Mouse (Mus musculus): ENCODE results near the gene Ints6.

The Ints6 gene

DNA sequence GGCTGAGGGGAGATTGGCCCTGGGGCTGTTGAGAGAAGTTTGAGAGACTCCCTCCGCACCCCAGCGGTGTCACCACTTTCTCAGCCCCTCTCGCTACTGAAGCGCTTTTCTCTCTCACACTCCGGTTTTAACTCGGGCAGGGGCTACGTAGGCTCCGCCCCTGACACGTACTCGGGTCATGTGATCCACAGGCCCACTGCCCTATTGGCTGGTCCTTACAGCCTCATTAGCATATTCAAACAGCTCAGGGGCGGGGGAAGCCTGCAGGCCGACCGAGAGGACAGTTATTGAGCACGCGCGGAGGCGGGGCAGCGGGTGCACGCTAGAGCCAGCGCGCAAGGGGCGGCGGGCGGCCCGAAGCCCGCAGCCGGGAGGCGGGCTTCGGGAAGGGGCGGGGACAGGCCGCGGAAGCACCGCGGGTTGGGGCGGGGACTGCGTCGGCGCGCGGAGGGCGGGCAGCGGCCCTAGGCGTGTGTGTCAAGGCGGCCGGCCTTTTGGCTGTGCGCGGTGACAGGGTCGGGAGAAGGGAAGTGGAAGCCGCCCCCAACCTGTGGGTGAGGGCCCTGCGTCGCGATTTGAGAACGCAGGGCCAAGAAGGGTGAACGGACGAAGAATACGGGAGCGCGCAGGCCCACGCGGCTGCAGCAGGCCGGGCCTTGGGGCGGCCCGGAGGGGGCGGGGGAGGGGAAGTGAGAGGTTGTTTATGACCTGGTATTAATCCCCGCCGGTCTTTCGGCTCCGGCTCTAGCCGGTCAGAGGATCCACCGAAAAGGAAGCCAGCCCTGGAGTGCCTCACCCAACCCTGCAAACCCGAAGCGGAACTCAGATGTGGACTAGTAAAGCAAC lies at the start of gene Ints6:
Gene Ints6, minus strand, starts transcription at position 134 of the 846 bp plus-strand sequence.
- peak; percentile 99 to 100 for DNase-seq (ENCODE audit: low spot score in 2 of 2)

- peak; percentile 5 to 20 for DNase-seq (ENCODE audit: low spot score in 2 of 2)
Measured at GRCm38 (mm10) chr14:62808661-62809523, 47.9 kb upstream of the Ints6 start.

GRCm38 (mm10) chr14:62806921-62807320 lies 46.0 kb upstream of the Ints6 start:
- no peak for DNase-seq (ENCODE audit: low spot score in 2 of 2)

- no peak for DNase-seq (ENCODE audit: low spot score in 2 of 2)
Measured at GRCm38 (mm10) chr14:62803204-62803603, 42.2 kb upstream of the Ints6 start.

DNA sequence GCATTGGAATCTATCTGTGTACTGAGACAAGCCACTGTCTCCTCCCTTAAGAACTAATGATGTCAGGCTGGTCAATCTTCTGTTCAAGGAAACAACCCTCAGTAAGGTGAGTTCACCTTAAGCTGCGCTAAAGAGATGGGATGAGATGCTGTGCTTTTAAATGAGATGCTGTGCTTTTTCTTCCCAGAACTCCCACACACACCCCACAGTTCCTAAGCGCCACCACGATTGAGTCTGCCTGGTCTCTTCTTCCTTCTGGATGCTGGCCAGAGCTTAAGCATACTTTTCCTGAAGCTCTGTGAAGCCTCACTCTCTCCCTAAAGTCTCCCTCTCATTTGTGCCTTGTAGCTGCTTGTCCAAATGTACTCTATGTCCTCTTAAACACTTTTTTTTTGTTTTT lies 39.8 kb upstream of the Ints6 start:
- DNase-seq (ENCODE audit: low spot score in 2 of 2), result no peak

DNA sequence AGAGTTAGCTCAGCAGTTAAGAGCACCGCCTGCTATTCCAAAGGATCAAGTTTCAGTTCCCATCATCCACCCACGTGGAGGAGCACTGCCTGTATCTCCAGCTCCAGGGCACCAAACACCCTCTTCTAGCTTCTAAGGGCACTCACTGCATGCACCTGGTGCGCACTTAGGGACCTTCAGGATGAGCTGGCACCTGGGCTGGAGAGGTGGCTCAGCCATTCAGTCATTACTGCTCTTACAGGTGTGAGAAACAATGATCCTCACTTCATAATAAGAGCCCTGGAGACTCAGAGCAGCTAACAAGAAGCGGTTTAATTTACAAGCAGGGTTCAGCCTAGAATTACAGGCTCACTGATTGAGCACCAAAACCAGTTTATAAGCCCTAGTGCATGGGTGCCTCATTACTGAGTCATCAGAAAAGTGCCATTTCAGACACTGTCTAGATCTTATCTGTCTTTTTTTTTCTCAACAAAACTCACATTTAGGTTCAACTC lies 37.7 kb upstream of the Ints6 start:
- no peak for DNase-seq (ENCODE audit: low spot score in 2 of 2)

GRCm38 (mm10) chr14:62795719-62796118 lies 34.8 kb upstream of the Ints6 start:
- DNase-seq (ENCODE audit: low spot score in 2 of 2), result no peak

DNA sequence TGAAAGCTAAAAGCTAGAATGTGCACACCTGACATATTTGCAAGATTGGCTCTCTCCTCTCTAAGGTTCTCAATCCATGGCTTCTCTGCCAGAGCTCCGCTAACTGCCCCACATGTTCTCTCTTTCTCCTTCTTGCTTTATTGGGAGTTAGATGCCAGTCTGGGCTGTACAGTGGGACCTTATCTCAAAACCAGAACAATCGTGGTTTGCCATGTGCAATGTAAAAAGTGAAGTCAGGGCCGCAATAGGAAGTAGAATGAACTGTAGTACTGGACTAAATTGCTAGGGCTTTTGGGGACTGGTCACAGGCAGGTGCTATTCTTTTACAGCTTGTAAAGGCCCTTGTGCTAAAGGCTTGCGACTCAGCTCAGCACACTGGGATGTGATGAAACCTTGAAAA lies 28.3 kb upstream of the Ints6 start:
- DNase-seq (ENCODE audit: low spot score in 2 of 2), result no peak

DNA sequence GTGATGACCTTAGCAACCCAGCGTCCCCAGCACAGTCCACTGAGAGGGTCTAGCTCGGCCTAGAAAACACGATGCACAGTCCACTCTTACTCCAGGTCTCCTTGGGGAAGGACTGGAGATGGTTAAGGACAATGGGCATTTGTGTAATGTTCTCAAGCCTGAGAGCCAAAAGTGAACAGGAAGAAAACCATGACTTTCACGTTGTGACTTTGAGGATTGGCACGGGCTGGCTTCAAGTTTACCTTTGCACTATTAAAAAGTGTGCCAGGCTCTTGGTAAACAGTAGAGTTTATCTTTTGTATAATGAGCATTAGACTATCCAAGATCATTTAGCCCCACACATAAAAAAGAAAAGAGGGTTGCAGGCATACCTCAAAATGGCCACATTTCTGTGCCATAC lies 22.0 kb upstream of the Ints6 start:
- DNase-seq (ENCODE audit: low spot score in 2 of 2), result no peak

- no peak for DNase-seq (ENCODE audit: low spot score in 2 of 2)
Measured at GRCm38 (mm10) chr14:62780520-62781316, 19.7 kb upstream of the Ints6 start.

DNA sequence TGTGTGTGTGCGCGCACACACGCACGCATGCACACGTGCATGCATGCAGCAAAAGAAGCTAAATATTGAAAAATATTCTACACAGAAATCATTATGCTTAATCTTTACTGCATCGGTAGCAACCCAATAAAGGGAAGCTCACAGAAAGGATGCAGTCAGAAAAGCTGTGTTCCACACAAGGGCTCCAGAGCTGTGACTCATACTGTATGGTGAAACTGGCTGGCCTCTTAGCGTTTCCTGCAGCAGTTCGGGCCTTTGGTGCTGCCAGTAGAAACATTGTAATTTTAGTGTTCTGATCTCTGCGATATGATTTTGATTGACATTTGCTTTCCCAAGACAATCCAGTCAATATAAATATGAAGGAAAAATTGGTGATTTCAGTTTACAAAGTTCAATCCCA lies 17.1 kb upstream of the Ints6 start:
- DNase-seq (ENCODE audit: low spot score in 2 of 2), result no peak

DNA sequence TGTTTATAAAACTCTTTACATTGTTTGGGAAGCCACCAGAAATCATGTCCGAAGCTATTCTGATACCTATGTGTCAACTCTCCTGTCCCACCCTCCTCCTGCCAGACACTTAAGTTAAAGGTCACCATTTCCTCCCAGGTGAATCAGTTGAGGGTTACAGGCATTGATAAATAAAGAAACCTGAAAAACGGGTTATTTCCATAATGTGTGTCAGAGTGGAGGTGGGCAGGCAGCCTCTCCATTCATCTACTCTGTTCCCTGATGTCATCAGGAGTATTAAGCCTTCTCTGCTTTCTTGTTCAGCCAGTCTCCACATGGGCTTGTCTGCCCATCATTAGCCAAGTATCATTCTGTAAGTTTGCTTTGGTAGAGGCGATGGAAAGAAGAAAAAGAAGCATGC lies 14.1 kb upstream of the Ints6 start:
- no peak for DNase-seq (ENCODE audit: low spot score in 2 of 2)

GRCm38 (mm10) chr14:62774246-62774645 lies 13.3 kb upstream of the Ints6 start:
- DNase-seq (ENCODE audit: low spot score in 2 of 2), result no peak

DNA sequence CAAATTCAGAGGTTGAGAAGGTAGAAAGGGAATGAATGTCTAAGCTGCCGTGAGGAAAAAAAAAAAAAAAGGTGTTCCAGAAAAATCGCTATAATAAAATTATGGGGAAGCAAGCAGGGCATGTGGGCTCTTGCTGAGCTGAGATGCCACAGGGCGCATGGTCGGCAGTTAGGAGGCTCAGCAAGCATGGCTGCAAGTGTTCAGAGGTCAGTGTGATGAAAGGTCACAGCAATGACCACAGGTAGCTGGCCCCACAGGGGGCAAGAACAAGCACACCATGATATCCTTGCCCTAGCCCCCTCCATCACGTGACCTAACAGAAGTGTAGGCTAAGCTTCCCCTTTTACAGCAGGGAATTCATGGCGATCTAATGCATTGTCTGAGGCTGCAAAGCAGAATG lies 12.8 kb upstream of the Ints6 start:
- no peak for DNase-seq (ENCODE audit: low spot score in 2 of 2)

GRCm38 (mm10) chr14:62765398-62765797 lies 4.4 kb upstream of the Ints6 start:
- no peak for DNase-seq (ENCODE audit: low spot score in 2 of 2)

GRCm38 (mm10) chr14:62764371-62764770 lies 3.4 kb upstream of the Ints6 start:
- no peak for DNase-seq (ENCODE audit: low spot score in 2 of 2)

- no peak for DNase-seq (ENCODE audit: low spot score in 2 of 2)
Measured at GRCm38 (mm10) chr14:62761943-62762342, 974 bp upstream of the Ints6 start.

GRCm38 (mm10) chr14:62760321-62761035 lies 491 bp downstream of the Ints6 start:
- peak; percentile 57 to 75 for DNase-seq (ENCODE audit: low spot score in 2 of 2)

DNA sequence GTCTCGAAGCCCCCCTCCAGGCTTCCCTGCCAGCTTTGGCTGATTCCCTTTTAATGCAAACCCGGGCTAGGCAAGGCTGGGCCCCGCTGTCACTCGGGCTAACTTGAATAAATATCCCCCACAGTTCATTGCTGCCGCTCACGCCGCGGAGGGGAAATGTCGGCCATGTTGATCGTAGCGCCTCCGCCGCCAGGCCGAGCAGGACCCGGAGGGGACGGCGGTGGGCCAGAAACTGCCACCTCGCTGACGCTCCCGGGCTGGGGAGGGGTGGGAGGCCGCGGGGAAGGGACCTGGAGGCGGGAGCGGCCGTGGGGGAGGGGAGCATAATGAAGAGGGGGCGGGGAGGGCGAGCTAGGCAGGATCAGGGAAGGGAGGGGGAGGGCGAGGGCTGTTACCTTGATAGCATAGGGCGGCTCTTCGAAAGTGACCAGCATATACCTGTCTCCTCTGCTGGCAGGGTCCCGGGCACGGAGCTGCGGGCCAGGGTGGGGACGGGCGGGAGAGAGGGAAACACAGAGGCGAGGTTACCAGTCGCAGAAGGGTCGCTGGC lies 1.1 kb downstream of the Ints6 start:
- peak; percentile 68 to 70 for DNase-seq (ENCODE audit: low spot score in 2 of 2)

GRCm38 (mm10) chr14:62758714-62759113 lies 2.3 kb downstream of the Ints6 start:
- DNase-seq (ENCODE audit: low spot score in 2 of 2), result no peak
